Mouse (Mus musculus) stomach, embryonic 14.5 days (tissue): ENCODE results near the gene Crp. TPM values are rescaled to one million over a fixed set of nuclear protein-coding genes. Genes with fewer than 3 reads are reported as not detected.

Source experiments
- ATAC-seq: fragments of 200-750 bp; cut with Nextera tagmentation; 2 replicates; pipeline ENCODE4 v1.8.0; 2017; ENCODE audit warnings: low read depth, moderate TSS enrichment; ENCODE audit not compliant: insufficient number of reproducible peaks, insufficient read depth, low FRiP score
- H3K27ac ChIP-seq: fragments of 300-500 bp; sonication (generic); 2 replicates; pipeline ENCODE4 v1.5.1; 2014; ENCODE audit warnings: mild to moderate bottlenecking, low read length, moderate library complexity, mixed read lengths
- H3K27me3 ChIP-seq: fragments of 300-500 bp; sonication (generic); 2 replicates; pipeline ENCODE4 v1.6.1; 2014; ENCODE audit warnings: low read length, control low read depth, mixed read lengths; ENCODE audit not compliant: control insufficient read depth, insufficient read depth
- H3K36me3 ChIP-seq: fragments of 300-500 bp; sonication (generic); 2 replicates; pipeline ENCODE4 v1.6.1; 2014; ENCODE audit warnings: mild to moderate bottlenecking, control low read depth, low read length, moderate library complexity, mixed read lengths; ENCODE audit not compliant: control insufficient read depth, insufficient read depth
- H3K4me1 ChIP-seq: fragments of 300-500 bp; sonication (generic); 2 replicates; pipeline ENCODE4 v1.6.1; 2014; ENCODE audit warnings: low read length, control low read depth, mixed read lengths; ENCODE audit not compliant: control insufficient read depth, insufficient read depth
- H3K4me2 ChIP-seq: fragments of 300-500 bp; sonication (generic); replicated peaks from 2 replicates; pipeline ENCODE4 v1.6.1; 2014; ENCODE audit warnings: low read depth, low read length, control low read depth
- H3K4me3 ChIP-seq: fragments of 300-500 bp; sonication (generic); 2 replicates; pipeline ENCODE4 v1.5.1; 2014; ENCODE audit warnings: low read depth, low read length, control low read depth
- H3K9ac ChIP-seq: fragments of 300-500 bp; sonication (generic); replicated peaks from 2 replicates; pipeline ENCODE4 v1.6.1; 2014; ENCODE audit warnings: low read depth, mild to moderate bottlenecking, control low read depth, low read length, moderate library complexity, mixed read lengths
- H3K9me3 ChIP-seq: fragments of 300-500 bp; sonication (generic); 2 replicates; pipeline ENCODE4 v1.6.1; 2016; ENCODE audit warnings: low read depth, low read length, control low read depth; ENCODE audit not compliant: control insufficient read depth
- WGBS: fragments of 180-500 bp; shearing (Covaris S2); extraction: QIAGEN DNeasy Blood & Tissue Kit; methylation state at CpG from one replicate; pipeline ENCODE4 v1.1.7; 2014; 5-methylcytosine and 5-hydroxymethylcytosine counted together
- polyA plus RNA-seq: library from polyadenylated mRNA; unstranded; fragments of >200 nt; fragmentation: Nextera tagmentation; extraction: Ambion mirVana; gene quantifications from 2 replicates; pipeline ENCODE4 v1.2.1, GENCODE M21; 2014

Gene Crp
- 0.29 and 0.83 TPM in 2 replicates for polyA plus RNA-seq

DNA sequence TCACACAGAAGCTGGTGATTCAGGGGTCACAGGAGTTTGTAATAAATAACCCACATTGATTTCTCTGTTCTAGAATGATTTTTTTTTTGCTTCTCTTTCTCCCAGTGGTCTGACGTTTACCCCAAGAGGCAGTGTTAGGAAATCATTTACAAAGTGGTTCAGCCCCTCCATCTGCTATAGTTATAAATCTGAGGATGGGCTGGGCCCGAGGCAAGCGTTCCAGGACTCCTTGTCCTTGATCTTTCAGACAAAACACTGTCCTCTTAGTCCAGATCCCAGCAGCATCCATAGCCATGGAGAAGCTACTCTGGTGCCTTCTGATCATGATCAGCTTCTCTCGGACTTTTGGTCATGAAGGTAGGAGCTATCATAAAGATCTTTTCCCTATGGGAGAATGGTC, at the start of gene Crp:
Gene Crp (plus strand): TSS at position 212 of the 400 bp plus-strand sequence.
- H3K4me3 ChIP-seq, result no peak within 1 kb of the TSS
- 53% methylated on average over 4 of the region's 4 CpGs for WGBS
- H3K9me3 ChIP-seq, result no peaks in the 10 kb centered on the region
- H3K27me3 ChIP-seq, result no peaks in the 10 kb centered on the region
- no peaks in the 10 kb centered on the region for H3K36me3 ChIP-seq
- H3K9ac ChIP-seq, result no peak within 1 kb of the TSS
- ATAC-seq, result no peak
- H3K4me1 ChIP-seq, result no peaks in the 10 kb centered on the region
- no peak within 1 kb of the TSS for H3K27ac ChIP-seq
- H3K4me2 ChIP-seq, result no peak within 1 kb of the TSS

- no peak overlapping the region for H3K27ac ChIP-seq
- no peaks in the 10 kb centered on the region for H3K4me1 ChIP-seq
- H3K9me3 ChIP-seq, result no peaks in the 10 kb centered on the region
- H3K36me3 ChIP-seq, result no peaks in the 10 kb centered on the region
- H3K4me3 ChIP-seq, result no peak overlapping the region
- 81% methylated on average over 9 of the region's 9 CpGs for WGBS
- no peak overlapping the region for H3K4me2 ChIP-seq
- H3K27me3 ChIP-seq, result no peaks in the 10 kb centered on the region
- ATAC-seq, result no peak
- H3K9ac ChIP-seq, result no peak overlapping the region
Measured at GRCm38 (mm10) chr1:172649396-172649795, 48.5 kb upstream of the Crp start.

- Histone ChIP-seq H3K4me2 (no peak overlapping the region), H3K9ac (no peak overlapping the region), H3K4me3 (no peak overlapping the region), H3K27me3 (no peaks in the 10 kb centered on the region), H3K9me3 (no peaks in the 10 kb centered on the region), H3K4me1 (no peaks in the 10 kb centered on the region), H3K36me3 (no peaks in the 10 kb centered on the region), H3K27ac (no peak overlapping the region)
- ATAC-seq, result no peak
- WGBS, result 60% methylated on average over 8 of the region's 8 CpGs
Measured at GRCm38 (mm10) chr1:172650519-172651287, 47.2 kb upstream of the Crp start.

DNA sequence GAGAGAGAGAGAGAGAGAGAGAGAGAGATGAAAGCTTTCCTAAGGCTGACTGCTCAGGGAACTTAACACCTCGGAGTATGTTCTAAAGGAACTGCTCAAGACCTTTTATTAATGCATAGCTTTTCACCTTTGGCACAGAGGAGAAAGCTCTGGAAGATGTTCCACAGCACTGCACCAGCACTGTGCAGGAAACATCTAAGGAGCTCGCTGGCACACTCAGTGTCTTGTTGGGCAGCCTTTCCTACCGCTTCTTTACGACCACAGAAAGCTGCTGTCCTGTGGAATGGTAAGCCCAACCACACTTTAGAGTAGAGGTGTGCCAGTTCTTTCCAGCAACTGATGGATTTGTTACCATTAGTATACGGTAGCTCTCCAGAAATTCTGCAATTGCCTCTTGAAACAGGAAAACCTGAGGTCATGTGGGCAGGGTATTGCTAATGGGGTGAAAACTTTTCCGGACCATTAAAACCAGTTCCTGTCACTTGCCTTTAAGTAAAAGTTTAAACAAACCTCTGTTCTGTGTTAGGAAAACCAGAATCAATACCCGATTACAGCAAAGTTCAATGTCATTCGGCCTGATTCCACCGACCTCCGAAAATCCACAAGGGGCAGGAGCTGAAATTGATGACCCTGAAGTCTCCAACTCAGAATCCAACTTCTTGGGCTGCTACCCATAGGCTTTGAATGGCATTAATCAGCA, 46.4 kb upstream of the Crp start:
- ATAC-seq, result no peak
- no peak overlapping the region for H3K27ac ChIP-seq
- no peaks in the 10 kb centered on the region for H3K4me1 ChIP-seq
- H3K27me3 ChIP-seq, result no peaks in the 10 kb centered on the region
- no peaks in the 10 kb centered on the region for H3K36me3 ChIP-seq
- 51% methylated on average over 10 of the region's 10 CpGs for WGBS
- no peak overlapping the region for H3K4me2 ChIP-seq
- H3K4me3 ChIP-seq, result no peak overlapping the region
- H3K9ac ChIP-seq, result no peak overlapping the region
- H3K9me3 ChIP-seq, result no peaks in the 10 kb centered on the region

GRCm38 (mm10) chr1:172652040-172652662, 45.7 kb upstream of the Crp start:
- H3K27me3 ChIP-seq, result no peaks in the 10 kb centered on the region
- H3K36me3 ChIP-seq, result no peaks in the 10 kb centered on the region
- WGBS, result 55% methylated on average over 18 of the region's 18 CpGs
- no peaks in the 10 kb centered on the region for H3K9me3 ChIP-seq
- H3K9ac ChIP-seq, result no peak overlapping the region
- H3K27ac ChIP-seq, result no peak overlapping the region
- H3K4me1 ChIP-seq, result no peaks in the 10 kb centered on the region
- H3K4me3 ChIP-seq, result no peak overlapping the region
- H3K4me2 ChIP-seq, result no peak overlapping the region
- no peak for ATAC-seq

DNA sequence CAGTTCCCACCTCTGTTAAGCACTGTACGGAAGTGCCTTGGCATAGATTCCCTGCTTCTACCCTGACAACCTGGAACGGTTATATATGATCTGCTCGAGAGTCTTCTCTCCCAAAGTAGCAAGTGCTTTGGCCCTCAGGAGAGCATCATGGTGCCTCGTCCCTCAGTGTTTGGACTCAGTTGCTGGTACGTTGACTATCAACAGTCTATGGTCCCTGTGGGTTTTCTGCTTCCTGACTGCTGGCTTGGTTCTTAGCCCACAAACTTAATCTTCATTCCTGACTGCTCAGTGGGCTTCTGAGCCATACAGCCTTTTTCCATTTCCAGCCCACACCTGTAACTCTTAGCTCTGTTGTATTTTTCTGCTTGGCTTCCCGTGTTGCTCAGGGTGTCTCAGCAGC, 44.0 kb upstream of the Crp start:
- no peaks in the 10 kb centered on the region for H3K4me1 ChIP-seq
- no peak overlapping the region for H3K27ac ChIP-seq
- no peaks in the 10 kb centered on the region for H3K36me3 ChIP-seq
- H3K9me3 ChIP-seq, result no peaks in the 10 kb centered on the region
- H3K27me3 ChIP-seq, result no peaks in the 10 kb centered on the region
- H3K4me2 ChIP-seq, result no peak overlapping the region
- H3K4me3 ChIP-seq, result no peak overlapping the region
- ATAC-seq, result no peak
- H3K9ac ChIP-seq, result no peak overlapping the region
- 79% methylated on average over 6 of the region's 6 CpGs for WGBS

GRCm38 (mm10) chr1:172657266-172657665, 40.6 kb upstream of the Crp start:
- no peak for ATAC-seq
- H3K4me2 ChIP-seq, result no peak overlapping the region
- WGBS, result 68% methylated on average over 3 of the region's 3 CpGs
- no peaks in the 10 kb centered on the region for H3K9me3 ChIP-seq
- no peaks in the 10 kb centered on the region for H3K27me3 ChIP-seq
- H3K9ac ChIP-seq, result no peak overlapping the region
- no peak overlapping the region for H3K27ac ChIP-seq
- H3K4me3 ChIP-seq, result no peak overlapping the region
- H3K36me3 ChIP-seq, result no peaks in the 10 kb centered on the region
- H3K4me1 ChIP-seq, result no peaks in the 10 kb centered on the region

DNA sequence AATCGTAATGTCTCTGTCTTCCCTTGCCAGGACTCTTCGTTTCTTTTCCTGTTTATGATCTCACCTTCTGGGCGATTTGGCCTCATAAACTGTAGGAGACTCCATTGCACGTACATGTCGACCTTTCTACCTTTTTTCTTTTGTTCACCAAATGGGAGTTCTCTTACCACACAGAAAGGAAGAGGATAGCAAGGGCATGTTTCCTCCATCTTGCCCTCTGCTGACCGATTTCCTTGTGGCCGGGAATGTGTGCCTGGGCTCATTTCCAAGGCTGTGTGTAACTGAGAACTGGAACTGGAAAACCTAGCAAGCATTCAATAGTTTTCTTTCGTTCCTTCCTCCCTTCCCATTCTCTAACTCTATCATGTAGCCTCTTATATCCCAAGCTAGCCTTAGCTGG, 38.2 kb upstream of the Crp start:
- H3K9ac ChIP-seq, result no peak overlapping the region
- H3K27me3 ChIP-seq, result no peaks in the 10 kb centered on the region
- H3K4me1 ChIP-seq, result no peaks in the 10 kb centered on the region
- no peak overlapping the region for H3K4me2 ChIP-seq
- H3K9me3 ChIP-seq, result no peaks in the 10 kb centered on the region
- no peaks in the 10 kb centered on the region for H3K36me3 ChIP-seq
- 80% methylated on average over 8 of the region's 8 CpGs for WGBS
- no peak for ATAC-seq
- H3K4me3 ChIP-seq, result no peak overlapping the region
- H3K27ac ChIP-seq, result no peak overlapping the region
